Mouse (Mus musculus) CH12.LX (cell line): ENCODE data around the gene Theg.

Experiments
- CHD2 ChIP-seq: IDR thresholded peaks from 2 replicates; pipeline ENCODE4 v1.6.1; 2011; ENCODE audit warnings: low read length, improper control_type of control experiment
- CTCF ChIP-seq, 2 experiments: IDR thresholded peaks in 1 of 2; conservative IDR thresholded peaks in 1 of 2; 2 replicates each; pipeline ENCODE4 v1.5.1; 2011 to 2012; ENCODE audit warnings: low read depth in 2 of 2, low read length in 2 of 2, improper control_type of control experiment in 1 of 2, inconsistent platforms in 1 of 2, mild to moderate bottlenecking in 1 of 2, moderate library complexity in 1 of 2
- EP300 ChIP-seq: IDR thresholded peaks from 2 replicates; pipeline ENCODE4 v1.6.1; 2011; ENCODE audit warnings: low read length, improper control_type of control experiment
- MAX ChIP-seq: IDR thresholded peaks from 2 replicates; pipeline ENCODE4 v1.6.1; 2011; ENCODE audit warnings: low read length, improper control_type of control experiment
- MEF2A ChIP-seq: IDR thresholded peaks from 2 replicates; pipeline ENCODE4 v1.6.1; 2014; ENCODE audit warnings: low read depth, mild to moderate bottlenecking, inconsistent platforms, low read length, improper control_type of control experiment, borderline replicate concordance
- NRF1 ChIP-seq: IDR thresholded peaks from 2 replicates; pipeline ENCODE4 v1.6.1; 2014; ENCODE audit warnings: low read depth, mild to moderate bottlenecking, inconsistent platforms, low read length, improper control_type of control experiment, moderate library complexity
- SIN3A ChIP-seq: IDR thresholded peaks from 2 replicates; pipeline ENCODE4 v1.6.1; 2012; ENCODE audit warnings: low read length, improper control_type of control experiment, inconsistent platforms

GRCm38 (mm10) chr10:79537271-79537670 lies 49.9 kb downstream of the Theg start:
- TF ChIP-seq MAX (no peak), EP300 (no peak), CHD2 (no peak), SIN3A (no peak), CTCF (conservative IDR thresholded peaks at IDR 0.05 in 1 of 2, IDR thresholded peaks at IDR 0.05 in 1 of 2; ENCODE audit: low read depth in 2 of 2, low read length in 2 of 2) (no peak), NRF1 (no peak), MEF2A (no peak)
